Mouse (Mus musculus) kidney, embryonic 14.5 days (tissue): ENCODE measurements around the gene Ctsf. TPM values are rescaled to one million over a fixed set of nuclear protein-coding genes. Genes with fewer than 3 reads are reported as not detected.
A peak's percentile ranks its signal among the peaks of the same experiment; 100 is the strongest.
"Not testable (repeated sequence)": the region's sequence is repeated elsewhere in the genome, so short reads cannot be mapped to it uniquely, and the experiment has no call there.

ENCODE experiments used
- ATAC-seq: fragments of 200-750 bp; cut with Nextera tagmentation; 2 replicates; pipeline ENCODE4 v1.8.0; 2017; ENCODE audit warnings: moderate number of reproducible peaks, mild to moderate bottlenecking, moderate TSS enrichment, moderate library complexity; ENCODE audit not compliant: low FRiP score, low TSS enrichment
- H3K27ac ChIP-seq: fragments of 300-500 bp; sonication (generic); 2 replicates; pipeline ENCODE4 v1.5.1; 2014; ENCODE audit warnings: low read depth, mild to moderate bottlenecking, low read length, moderate library complexity, mixed read lengths
- H3K27me3 ChIP-seq: fragments of 300-500 bp; sonication (generic); 2 replicates; pipeline ENCODE4 v1.6.1; 2014; ENCODE audit warnings: mild to moderate bottlenecking, low read length; ENCODE audit not compliant: control insufficient read depth, insufficient read depth
- H3K36me3 ChIP-seq: fragments of 300-500 bp; sonication (generic); 2 replicates; pipeline ENCODE4 v1.6.1; 2014; ENCODE audit warnings: low read length, mixed read lengths; ENCODE audit not compliant: control insufficient read depth, insufficient read depth
- H3K4me1 ChIP-seq: fragments of 300-500 bp; sonication (generic); 2 replicates; pipeline ENCODE4 v1.6.1; 2014; ENCODE audit warnings: low read length, mixed read lengths; ENCODE audit not compliant: control insufficient read depth, insufficient read depth
- H3K4me2 ChIP-seq: fragments of 300-500 bp; sonication (generic); replicated peaks from 2 replicates; pipeline ENCODE4 v1.6.1; 2014; ENCODE audit warnings: low read depth, mild to moderate bottlenecking, low read length
- H3K4me3 ChIP-seq: fragments of 300-500 bp; sonication (generic); 2 replicates; pipeline ENCODE4 v1.5.1; 2014; ENCODE audit warnings: mild to moderate bottlenecking, low read length
- H3K9ac ChIP-seq: fragments of 300-500 bp; sonication (generic); 2 replicates; pipeline ENCODE4 v1.6.1; 2014; ENCODE audit warnings: low read depth, mild to moderate bottlenecking, low read length, moderate library complexity
- H3K9me3 ChIP-seq: fragments of 300-500 bp; sonication (generic); 2 replicates; pipeline ENCODE4 v1.6.1; 2016; ENCODE audit warnings: low read length; ENCODE audit not compliant: control insufficient read depth
- WGBS: fragments of 180-500 bp; shearing (Covaris S2); extraction: QIAGEN DNeasy Blood & Tissue Kit; methylation state at CpG from one replicate; pipeline ENCODE4 v1.1.7; 2014; 5-methylcytosine and 5-hydroxymethylcytosine counted together
- polyA plus RNA-seq: library from polyadenylated mRNA; unstranded; fragments of >200 nt; fragmentation: Nextera tagmentation; extraction: Ambion mirVana; gene quantifications from 2 replicates; pipeline ENCODE4 v1.2.1, GENCODE M21; 2014

Gene Ctsf
- polyA plus RNA-seq, 1 experiment from 2014 or later: 43.6 TPM

DNA sequence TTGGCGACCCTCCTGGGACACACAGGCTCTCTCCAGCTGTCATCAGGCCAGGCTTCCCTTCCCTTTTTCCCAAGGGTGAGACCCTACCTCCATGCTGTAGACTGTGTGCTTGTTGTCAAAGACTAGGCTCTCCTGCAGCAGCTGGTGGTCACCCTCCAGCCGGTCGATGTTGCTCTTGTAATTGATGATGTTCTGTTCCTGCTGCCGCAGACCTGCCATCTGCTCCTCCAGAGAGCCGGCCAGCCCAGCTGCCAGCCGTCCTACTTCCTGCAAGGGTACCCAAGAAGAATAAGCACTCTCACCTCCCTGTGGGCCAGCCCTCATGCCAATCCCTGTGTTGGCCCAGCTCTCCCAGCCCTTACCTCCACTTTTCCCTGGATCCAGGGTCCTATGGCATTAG is 8.1 kb downstream of the Ctsf start:
- Histone ChIP-seq H3K9ac (no peak overlapping the region), H3K27me3 (peaks cover 3% of the 10 kb centered on the region; the same call in 1 of the 2 replicates), H3K4me2 (no peak overlapping the region), H3K36me3 (no peaks in the 10 kb centered on the region), H3K4me1 (0 out of 2 replicates have a peak, but pooled peaks cover 5% of the 10 kb centered on the region), H3K27ac (no peak overlapping the region), H3K4me3 (no peak overlapping the region), H3K9me3 (no peaks in the 10 kb centered on the region)
- 73% methylated on average over 6 of the region's 6 CpGs for WGBS
- no peak for ATAC-seq

DNA sequence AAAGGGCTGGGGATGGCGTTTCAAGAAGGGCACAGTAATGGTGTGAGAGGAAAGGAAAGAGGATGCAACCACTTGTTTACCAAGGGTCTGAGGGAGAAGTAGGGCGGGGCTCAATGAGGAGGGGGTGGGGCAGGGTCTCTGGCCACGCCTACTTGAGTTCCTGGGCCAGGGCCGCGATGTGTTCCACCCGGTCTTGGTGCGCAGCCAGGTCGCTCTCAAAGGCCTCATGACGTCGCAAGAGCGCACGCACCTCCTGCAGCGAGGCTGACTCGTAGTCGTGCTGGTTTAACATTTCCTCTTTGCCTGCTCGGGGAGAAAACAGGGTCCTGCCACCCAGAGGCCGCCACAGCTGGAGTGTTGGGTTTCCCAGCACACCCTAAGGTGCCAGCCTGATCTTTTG is 10.2 kb downstream of the Ctsf start:
- Histone ChIP-seq H3K4me3 (no peak overlapping the region; the same call in 1 of the 2 replicates), H3K36me3 (no peaks in the 10 kb centered on the region), H3K4me2 (peak overlapping the region; percentile 15; the same call in 1 of the 2 replicates), H3K9ac (peak overlapping the region; percentile 31; the same call in 1 of the 2 replicates), H3K4me1 (0 out of 2 replicates have a peak, but pooled peaks cover 5% of the 10 kb centered on the region), H3K9me3 (no peaks in the 10 kb centered on the region), H3K27ac (no peak overlapping the region), H3K27me3 (peaks cover 3% of the 10 kb centered on the region; the same call in 1 of the 2 replicates)
- 0 out of 2 replicates have a peak, but pooled peaks have one; percentile 61 for ATAC-seq
- 6% methylated on average over 17 of the region's 17 CpGs for WGBS

DNA sequence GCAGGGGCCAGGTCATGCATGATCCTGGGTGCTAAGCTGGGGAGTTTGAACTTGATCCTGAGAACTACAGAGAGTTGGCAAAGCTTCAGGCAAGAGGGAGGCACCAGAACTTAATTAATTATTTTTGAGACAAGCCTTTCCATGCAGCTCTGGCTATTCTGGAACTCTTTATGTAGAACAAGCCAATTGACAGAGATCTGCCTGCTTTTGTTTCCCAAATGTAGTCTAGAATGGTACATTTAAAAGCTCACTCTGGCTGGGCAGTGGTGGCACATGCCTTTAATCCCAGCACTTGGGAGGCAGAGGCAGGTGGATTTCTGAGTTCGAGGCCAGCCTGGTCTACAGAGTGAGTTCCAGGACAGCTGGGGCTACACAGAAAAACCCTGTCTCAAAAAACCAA is 19.7 kb downstream of the Ctsf start:
- not testable (repeated sequence) for H3K36me3 ChIP-seq, H3K27ac ChIP-seq, H3K9ac ChIP-seq, H3K9me3 ChIP-seq, H3K4me2 ChIP-seq, ATAC-seq, H3K27me3 ChIP-seq, H3K4me3 ChIP-seq
- H3K4me1 ChIP-seq: peaks cover 20% of the 10 kb centered on the region
- 84% methylated on average over 1 of the region's 1 CpGs for WGBS

DNA sequence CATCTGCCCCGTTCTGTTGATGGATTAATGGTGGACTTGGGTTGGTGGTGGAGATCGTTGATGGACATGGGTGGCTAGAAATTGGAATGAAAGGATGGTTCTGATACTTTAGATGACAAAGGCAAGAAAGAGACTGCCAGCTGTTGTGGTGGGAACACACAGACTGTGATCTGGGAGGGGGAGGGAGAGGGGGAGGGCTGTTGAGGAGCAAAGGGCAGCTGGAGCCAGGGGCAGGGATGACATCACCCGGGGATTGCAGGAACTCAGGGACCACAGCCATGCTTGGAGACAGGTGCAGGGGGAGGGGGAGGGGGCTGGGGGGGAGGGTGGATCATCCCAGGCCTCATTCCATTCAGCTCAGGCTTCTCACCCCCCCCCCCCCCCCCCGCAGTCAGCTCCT is 21.3 kb downstream of the Ctsf start:
- Histone ChIP-seq H3K36me3 (no peaks in the 10 kb centered on the region), H3K9ac (no peak overlapping the region), H3K27me3 (no peaks in the 10 kb centered on the region), H3K4me3 (no peak overlapping the region), H3K9me3 (no peaks in the 10 kb centered on the region), H3K4me1 (peaks cover 20% of the 10 kb centered on the region), H3K4me2 (no peak overlapping the region), H3K27ac (no peak overlapping the region)
- ATAC-seq: no peak
- WGBS: 51% methylated on average over 4 of the region's 4 CpGs

DNA sequence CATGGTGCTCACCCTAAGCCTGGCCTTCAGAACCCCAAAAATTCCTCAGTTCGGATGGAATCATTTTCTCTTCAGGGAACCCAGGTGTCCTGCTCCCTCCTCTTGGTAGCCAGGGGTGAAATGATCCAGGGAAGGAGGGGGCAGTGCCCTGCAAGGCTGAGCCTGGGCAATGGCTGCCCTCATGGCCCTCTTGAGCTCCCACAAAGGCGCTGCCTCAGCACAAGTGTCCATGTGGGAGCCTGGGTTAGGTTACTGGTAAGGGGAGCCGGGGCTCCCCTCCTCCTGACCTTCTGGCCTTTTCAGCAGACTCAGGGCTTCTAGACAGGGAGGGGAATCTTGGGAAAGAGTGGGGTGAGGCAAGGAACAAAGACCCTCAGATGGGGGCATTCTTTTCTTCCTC is 21.8 kb downstream of the Ctsf start:
- Histone ChIP-seq H3K9ac (no peak overlapping the region), H3K36me3 (no peaks in the 10 kb centered on the region), H3K27ac (no peak overlapping the region), H3K4me2 (no peak overlapping the region; the same call in 1 of the 2 replicates), H3K9me3 (no peaks in the 10 kb centered on the region), H3K27me3 (no peaks in the 10 kb centered on the region), H3K4me3 (peak overlapping the region; percentile 92; the same call in 1 of the 2 replicates), H3K4me1 (peaks cover 20% of the 10 kb centered on the region)
- no peak for ATAC-seq
- whole genome bisulfite sequencing: 37% methylated on average over 3 of the region's 3 CpGs

DNA sequence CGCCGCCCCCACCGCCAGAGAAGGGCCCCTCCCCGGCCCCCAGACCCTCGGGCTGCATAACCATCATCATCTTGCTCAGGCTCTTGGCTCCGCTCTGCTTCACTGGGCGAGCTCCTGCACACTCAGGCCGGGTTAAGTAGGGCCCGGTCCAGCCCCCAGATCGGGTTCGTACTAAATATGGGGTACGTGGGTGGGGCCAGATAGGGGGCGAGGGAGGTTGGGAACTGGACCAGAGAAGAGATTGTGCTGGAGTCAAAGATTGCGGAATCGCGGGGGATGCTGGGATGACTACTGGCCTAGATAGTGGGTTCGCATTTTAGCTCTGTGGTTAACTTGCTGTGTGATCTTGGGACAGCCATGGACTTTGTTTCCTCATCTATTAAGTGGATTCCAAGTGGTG is 22.9 kb downstream of the Ctsf start, which contains the start of gene Actn3:
TSS of gene Actn3 (minus strand) at position 125 of the 400 bp plus-strand sequence.
- Histone ChIP-seq H3K4me3 (peak within 1 kb of the TSS; percentile 92), H3K4me2 (peak within 1 kb of the TSS; percentile 81), H3K27ac (peak within 1 kb of the TSS; percentile 72), H3K36me3 (no peaks in the 10 kb centered on the region), H3K9ac (peak within 1 kb of the TSS; percentile 88), H3K9me3 (no peaks in the 10 kb centered on the region), H3K4me1 (peaks cover 20% of the 10 kb centered on the region), H3K27me3 (no peaks in the 10 kb centered on the region)
- ATAC-seq: peak; percentile 54
- 4% methylated on average over 17 of the region's 17 CpGs for WGBS

DNA sequence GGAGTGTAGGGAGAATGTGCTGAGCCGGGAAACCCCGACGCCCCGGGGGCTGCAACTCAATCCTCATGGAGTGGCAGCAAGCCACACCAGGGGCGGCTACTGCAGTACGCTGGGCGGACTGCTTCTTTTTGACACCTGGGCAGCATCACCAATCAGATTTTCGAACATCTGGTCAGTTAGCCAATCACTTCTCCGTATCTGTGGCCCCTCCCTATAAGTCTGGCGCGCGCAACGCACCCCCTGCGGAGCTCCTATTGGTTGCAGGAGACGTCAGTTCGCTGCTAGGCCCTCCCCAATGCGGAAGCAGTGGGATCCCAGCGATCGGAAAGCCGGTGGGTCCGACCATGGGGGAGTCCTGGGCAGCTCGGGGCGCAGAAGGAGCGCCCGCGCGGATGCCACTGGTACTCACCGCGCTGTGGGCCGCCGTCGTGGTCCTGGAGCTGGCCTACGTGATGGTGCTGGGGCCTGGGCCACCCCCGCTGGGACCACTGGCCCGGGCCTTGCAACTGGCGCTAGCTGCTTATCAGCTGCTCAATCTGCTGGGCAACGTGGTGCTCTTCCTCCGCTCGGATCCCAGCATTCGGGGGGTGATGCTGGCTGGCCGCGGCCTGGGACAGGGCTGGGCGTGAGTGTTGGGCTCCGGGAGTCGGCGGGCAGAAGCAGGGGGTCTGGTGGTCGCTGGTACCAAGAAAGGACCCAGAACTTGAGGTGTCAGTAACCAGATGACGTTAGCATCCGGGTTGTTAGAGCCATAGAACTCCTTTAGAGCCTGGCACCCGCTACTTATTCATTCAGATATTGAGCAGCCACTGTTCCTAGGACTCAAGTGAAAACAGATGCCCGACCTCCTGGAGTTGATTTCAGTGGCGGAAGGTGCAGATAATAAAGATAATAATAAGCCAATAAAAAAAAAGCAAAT is 23.7 kb downstream of the Ctsf start, which contains the start of gene Zdhhc24:
TSS of gene Zdhhc24 (plus strand) at position 264 of the 919 bp plus-strand sequence.
- peak within 1 kb of the TSS; percentile 81 for H3K4me2 ChIP-seq
- peak within 1 kb of the TSS; percentile 88 for H3K9ac ChIP-seq
- peak within 1 kb of the TSS; percentile 72 for H3K27ac ChIP-seq
- no peaks in the 10 kb centered on the region for H3K9me3 ChIP-seq
- no peaks in the 10 kb centered on the region; the same call in 1 of the 2 replicates for H3K36me3 ChIP-seq
- peak; percentile 96 for ATAC-seq
- WGBS: 1% methylated on average over 52 of the region's 52 CpGs
- H3K4me1 ChIP-seq: peaks cover 20% of the 10 kb centered on the region
- peak within 1 kb of the TSS; percentile 92 for H3K4me3 ChIP-seq
- no peaks in the 10 kb centered on the region for H3K27me3 ChIP-seq

DNA sequence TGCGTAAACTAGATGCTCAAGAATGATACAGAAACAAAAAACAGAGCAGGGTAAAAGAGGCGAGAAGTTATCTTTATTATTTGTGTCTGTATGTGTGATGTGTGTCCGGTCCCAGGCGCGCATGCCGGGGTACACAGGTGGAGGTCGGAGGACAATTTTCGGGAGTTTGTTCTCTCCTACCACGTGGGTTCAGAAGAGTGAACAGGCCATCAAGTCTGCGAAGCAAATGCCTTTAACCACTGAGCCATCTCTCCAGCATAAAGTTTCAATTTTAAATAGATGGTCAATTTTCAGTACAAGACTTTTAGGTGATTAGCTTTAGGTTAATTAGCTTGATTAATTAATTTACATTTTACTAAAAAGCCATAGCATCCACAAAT is 24.4 kb downstream of the Ctsf start:
- ATAC-seq: no peak
- peak overlapping the region; percentile 88 for H3K9ac ChIP-seq
- WGBS: 63% methylated on average over 10 of the region's 10 CpGs

GRCm38 (mm10) chr19:4883961-4884360 is 29.0 kb downstream of the Ctsf start:
- no peak for ATAC-seq
- 0 out of 2 replicates have a peak, but pooled peaks cover 5% of the 10 kb centered on the region for H3K4me1 ChIP-seq
- no peak overlapping the region for H3K9ac ChIP-seq
- 85% methylated on average over 4 of the region's 4 CpGs for WGBS
- no peak overlapping the region for H3K27ac ChIP-seq
- no peaks in the 10 kb centered on the region for H3K27me3 ChIP-seq
- H3K9me3 ChIP-seq: no peaks in the 10 kb centered on the region
- H3K36me3 ChIP-seq: no peaks in the 10 kb centered on the region; the same call in 1 of the 2 replicates
- H3K4me2 ChIP-seq: no peak overlapping the region
- H3K4me3 ChIP-seq: no peak overlapping the region

More for the DNA sequence above, 24.4 kb downstream of the Ctsf start:
- Histone ChIP-seq H3K27me3 (no peaks in the 10 kb centered on the region), H3K4me1 (peaks cover 20% of the 10 kb centered on the region), H3K36me3 (no peaks in the 10 kb centered on the region; the same call in 1 of the 2 replicates), H3K4me3 (peak overlapping the region; percentile 92; the same call in 1 of the 2 replicates), H3K9me3 (no peaks in the 10 kb centered on the region), H3K27ac (no peak overlapping the region), H3K4me2 (peak overlapping the region; percentile 81)
